Mouse (Mus musculus): ENCODE results near the gene Vav2. TPM values are rescaled to one million over a fixed set of nuclear protein-coding genes. Genes with fewer than 3 reads are reported as not detected.

Vav2 gene
- polyA plus RNA-seq, 1 experiment from 2014 or later, result 5.8 TPM

DNA sequence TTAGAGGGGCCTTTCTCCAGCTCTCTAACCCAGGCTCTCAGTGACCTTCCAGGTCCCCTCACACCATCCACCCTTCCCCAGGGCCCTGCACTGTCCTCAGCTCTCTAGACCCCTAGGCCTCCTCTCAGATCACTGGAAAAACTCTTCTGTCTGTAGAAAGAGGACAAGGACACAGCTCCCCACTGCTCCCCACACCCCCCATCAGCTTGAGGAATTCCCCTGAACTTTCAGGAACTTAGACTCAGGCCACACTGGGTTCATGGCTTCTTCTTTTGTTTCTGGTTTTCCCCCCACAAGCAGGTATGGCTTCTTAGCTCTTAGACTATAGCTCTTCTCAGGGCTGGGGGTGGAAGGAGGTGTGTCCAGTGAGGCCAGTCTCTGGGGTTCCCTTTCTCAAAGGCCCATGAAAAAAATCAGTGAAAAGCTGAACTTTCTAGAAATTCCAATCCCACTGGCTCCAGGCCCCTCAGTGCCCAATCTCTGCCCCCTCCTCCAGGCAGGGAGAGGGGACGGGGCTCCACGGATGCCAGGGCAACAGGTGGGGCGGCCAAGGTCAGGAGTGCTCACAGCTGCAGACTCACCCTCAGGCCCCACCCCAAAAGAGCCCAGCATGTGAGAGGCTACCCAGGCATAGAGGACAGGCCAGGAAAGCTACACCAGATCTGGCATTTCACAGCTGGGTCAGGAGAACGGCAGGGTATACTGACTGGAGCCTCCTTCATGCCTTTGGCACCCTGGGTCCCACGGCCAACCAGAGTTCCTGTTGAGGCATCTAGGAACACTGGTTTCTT is 21.5 kb downstream of the Vav2 start:
- Histone ChIP-seq H3K36me3 (no peaks in the 10 kb centered on the region), H3K4me1 (peaks cover 35% of the 10 kb centered on the region), H3K9me3 (replicated peaks) (no peaks in the 10 kb centered on the region), H3K4me3 (replicated peaks) (no peak overlapping the region), H3K27me3 (no peaks in the 10 kb centered on the region), H3K4me2 (replicated peaks) (no peak overlapping the region), H3K27ac (replicated peaks) (0 out of 2 replicates have a peak overlapping the region, but pooled peaks have one; percentile 28), H3K9ac (no peak overlapping the region)
- 38% methylated on average over 5 of the region's 5 CpGs for WGBS
- no peak for ATAC-seq (ENCODE audit: insufficient number of reproducible peaks, low FRiP score, low TSS enrichment, low read depth)

DNA sequence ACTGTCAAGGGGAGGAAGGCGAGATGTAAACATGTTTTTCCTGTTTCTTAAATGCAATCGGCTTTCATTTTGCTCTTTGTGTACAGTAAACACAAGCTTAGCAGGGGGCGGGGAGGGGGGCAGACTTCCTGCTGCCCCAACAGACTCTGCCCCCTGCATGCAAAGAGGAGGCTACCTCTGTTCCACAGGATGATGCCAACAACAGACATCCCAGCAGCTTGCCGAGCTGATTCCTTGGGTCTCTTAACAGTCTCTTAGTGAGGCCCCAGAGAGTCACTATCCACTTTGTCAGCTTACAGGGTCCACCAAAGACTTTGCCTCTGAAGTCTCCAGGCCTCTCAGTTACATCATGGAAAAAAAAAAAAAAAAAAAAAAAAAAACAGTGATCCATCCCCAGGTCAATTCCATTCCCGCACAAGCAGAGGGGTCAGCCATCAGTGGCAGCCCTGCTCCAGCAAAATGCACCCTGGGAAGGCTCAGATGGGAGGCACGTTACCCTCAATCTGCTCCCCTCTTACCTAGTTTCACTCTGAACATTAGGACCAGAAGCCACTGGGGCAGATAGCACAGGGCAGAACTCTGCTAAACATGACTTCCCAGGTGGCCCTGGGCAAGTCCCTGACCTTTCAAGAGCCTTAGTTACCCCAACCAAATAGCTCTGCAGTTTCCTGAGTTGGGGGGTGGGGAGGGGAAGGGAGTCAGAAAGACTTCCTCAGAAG is 22.3 kb downstream of the Vav2 start:
- H3K9me3 ChIP-seq (replicated peaks), result peaks cover 2% of the 10 kb centered on the region; the same call in 1 of the 2 replicates
- no peaks in the 10 kb centered on the region for H3K36me3 ChIP-seq
- H3K4me3 ChIP-seq (replicated peaks), result no peak overlapping the region
- H3K4me1 ChIP-seq, result peaks cover 35% of the 10 kb centered on the region
- H3K27ac ChIP-seq (replicated peaks), result no peak overlapping the region
- no peak overlapping the region for H3K4me2 ChIP-seq (replicated peaks)
- no peak for ATAC-seq (ENCODE audit: insufficient number of reproducible peaks, low FRiP score, low TSS enrichment, low read depth)
- no peaks in the 10 kb centered on the region for H3K27me3 ChIP-seq
- WGBS, result 36% methylated on average over 6 of the region's 6 CpGs
- H3K9ac ChIP-seq, result no peak overlapping the region

DNA sequence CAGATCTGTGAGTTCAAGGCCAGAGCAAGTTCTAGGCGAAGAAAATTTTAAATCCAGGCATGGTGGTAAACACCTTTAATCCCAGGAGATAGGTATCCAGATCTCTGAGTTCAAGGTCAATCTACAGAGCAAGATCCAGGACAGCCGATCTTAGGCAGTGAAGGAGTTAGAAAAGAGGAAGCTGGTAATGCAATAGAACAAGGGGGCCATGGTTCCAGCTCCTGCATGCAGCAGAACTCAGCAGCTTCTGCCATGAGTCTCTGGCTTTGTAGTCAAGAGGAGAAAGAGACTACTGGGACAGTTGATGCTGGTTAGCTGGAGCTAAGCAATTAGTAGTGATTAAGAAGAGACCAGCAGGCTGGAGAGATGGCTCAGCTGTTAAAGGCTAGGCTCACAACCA is 25.3 kb downstream of the Vav2 start:
- Histone ChIP-seq H3K9ac (no peak overlapping the region), H3K4me1 (peaks cover 31% of the 10 kb centered on the region), H3K27ac (replicated peaks) (no peak overlapping the region), H3K27me3 (no peaks in the 10 kb centered on the region), H3K4me2 (replicated peaks) (no peak overlapping the region), H3K36me3 (0 out of 2 replicates have a peak, but pooled peaks cover 4% of the 10 kb centered on the region), H3K4me3 (replicated peaks) (no peak overlapping the region), H3K9me3 (replicated peaks) (peaks cover 6% of the 10 kb centered on the region; the same call in 1 of the 2 replicates)
- ATAC-seq (ENCODE audit: insufficient number of reproducible peaks, low FRiP score, low TSS enrichment, low read depth), result no peak
- 77% methylated on average over 2 of the region's 2 CpGs for WGBS

GRCm38 (mm10) chr2:27400083-27400482 is 26.8 kb downstream of the Vav2 start:
- WGBS, result 89% methylated on average over 2 of the region's 2 CpGs
- peaks cover 34% of the 10 kb centered on the region for H3K4me1 ChIP-seq

DNA sequence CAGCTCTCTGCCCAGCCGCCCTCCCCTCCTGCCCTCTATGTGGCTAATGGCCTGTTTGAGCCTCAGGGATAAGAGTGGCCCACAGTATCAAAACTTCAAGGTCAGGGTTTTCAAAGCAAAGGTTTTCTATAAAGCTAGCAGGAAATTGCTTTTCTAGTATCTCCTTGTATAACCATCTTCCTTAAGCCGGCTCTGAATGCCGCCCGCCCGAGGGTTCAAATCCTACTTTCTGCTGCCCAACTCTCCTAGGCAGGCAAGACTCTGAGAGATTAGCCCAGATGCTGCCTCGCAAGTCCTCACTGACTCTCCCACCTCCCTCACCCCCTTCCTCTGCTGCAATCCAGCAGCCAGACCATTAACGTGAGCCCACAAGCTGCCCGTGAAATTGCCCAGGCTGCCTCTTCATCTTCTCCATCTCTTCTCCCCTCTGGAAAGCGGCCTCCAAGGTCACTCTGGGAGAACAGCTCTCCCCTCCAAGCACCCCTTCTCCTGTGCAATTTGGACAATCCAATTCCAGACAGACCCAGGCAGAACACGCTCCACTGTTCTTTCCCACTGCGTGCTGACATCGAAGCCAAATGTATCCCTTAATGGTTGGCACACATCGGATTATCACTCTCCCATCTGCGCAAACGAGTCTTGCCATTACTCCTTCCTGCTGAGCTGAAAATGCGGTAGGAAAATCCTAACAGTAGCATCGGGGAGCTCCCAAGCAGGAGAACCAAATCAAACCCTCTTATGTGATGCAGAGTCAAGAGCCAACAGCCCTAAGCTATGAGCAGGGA is 30.0 kb downstream of the Vav2 start:
- WGBS, result 60% methylated on average over 17 of the region's 17 CpGs
- H3K4me3 ChIP-seq (replicated peaks), result no peak overlapping the region
- H3K9ac ChIP-seq, result no peak overlapping the region
- no peak for ATAC-seq (ENCODE audit: insufficient number of reproducible peaks, low FRiP score, low TSS enrichment, low read depth)
- peaks cover 6% of the 10 kb centered on the region; the same call in 1 of the 2 replicates for H3K9me3 ChIP-seq (replicated peaks)
- H3K4me1 ChIP-seq, result peaks cover 34% of the 10 kb centered on the region
- no peak overlapping the region for H3K27ac ChIP-seq (replicated peaks)
- no peak overlapping the region for H3K4me2 ChIP-seq (replicated peaks)
- H3K27me3 ChIP-seq, result no peaks in the 10 kb centered on the region
- H3K36me3 ChIP-seq, result 0 out of 2 replicates have a peak, but pooled peaks cover 4% of the 10 kb centered on the region

More at GRCm38 (mm10) chr2:27400083-27400482, 26.8 kb downstream of the Vav2 start:
- Histone ChIP-seq H3K4me3 (replicated peaks) (no peak overlapping the region), H3K27me3 (no peaks in the 10 kb centered on the region), H3K4me2 (replicated peaks) (no peak overlapping the region), H3K9me3 (replicated peaks) (peaks cover 6% of the 10 kb centered on the region; the same call in 1 of the 2 replicates), H3K27ac (replicated peaks) (no peak overlapping the region), H3K36me3 (0 out of 2 replicates have a peak, but pooled peaks cover 4% of the 10 kb centered on the region), H3K9ac (no peak overlapping the region)
- no peak for ATAC-seq (ENCODE audit: insufficient number of reproducible peaks, low FRiP score, low TSS enrichment, low read depth)

- Histone ChIP-seq H3K4me3 (replicated peaks) (no peak overlapping the region), H3K4me2 (replicated peaks) (no peak overlapping the region), H3K27ac (replicated peaks) (no peak overlapping the region), H3K9me3 (replicated peaks) (0 out of 2 replicates have a peak, but pooled peaks cover 1% of the 10 kb centered on the region), H3K27me3 (no peaks in the 10 kb centered on the region), H3K4me1 (peaks cover 54% of the 10 kb centered on the region), H3K9ac (no peak overlapping the region), H3K36me3 (0 out of 2 replicates have a peak, but pooled peaks cover 3% of the 10 kb centered on the region)
- WGBS, result 50% methylated on average over 10 of the region's 10 CpGs
- ATAC-seq (ENCODE audit: insufficient number of reproducible peaks, low FRiP score, low TSS enrichment, low read depth), result no peak
Observed at GRCm38 (mm10) chr2:27394158-27394832, 32.5 kb downstream of the Vav2 start.

- no peak overlapping the region for H3K27ac ChIP-seq (replicated peaks)
- H3K27me3 ChIP-seq, result no peaks in the 10 kb centered on the region
- WGBS, result 33% methylated on average over 5 of the region's 5 CpGs
- H3K9ac ChIP-seq, result no peak overlapping the region
- no peak overlapping the region for H3K4me2 ChIP-seq (replicated peaks)
- no peak overlapping the region for H3K4me3 ChIP-seq (replicated peaks)
- H3K4me1 ChIP-seq, result peaks cover 58% of the 10 kb centered on the region
- no peak for ATAC-seq (ENCODE audit: insufficient number of reproducible peaks, low FRiP score, low TSS enrichment, low read depth)
- H3K9me3 ChIP-seq (replicated peaks), result no peaks in the 10 kb centered on the region
- no peaks in the 10 kb centered on the region for H3K36me3 ChIP-seq
Observed at GRCm38 (mm10) chr2:27392278-27392677, 34.6 kb downstream of the Vav2 start.

- H3K4me1 ChIP-seq, result peaks cover 47% of the 10 kb centered on the region
- no peaks in the 10 kb centered on the region for H3K36me3 ChIP-seq
- 53% methylated on average over 4 of the region's 4 CpGs for WGBS
- H3K9ac ChIP-seq, result no peak overlapping the region
- no peak for ATAC-seq (ENCODE audit: insufficient number of reproducible peaks, low FRiP score, low TSS enrichment, low read depth)
- no peak overlapping the region for H3K4me3 ChIP-seq (replicated peaks)
- no peaks in the 10 kb centered on the region for H3K27me3 ChIP-seq
- H3K4me2 ChIP-seq (replicated peaks), result no peak overlapping the region
- H3K9me3 ChIP-seq (replicated peaks), result no peaks in the 10 kb centered on the region
- peak overlapping the region; percentile 5; the same call in 1 of the 2 replicates for H3K27ac ChIP-seq (replicated peaks)
Observed at GRCm38 (mm10) chr2:27390775-27391174, 36.1 kb downstream of the Vav2 start.

DNA sequence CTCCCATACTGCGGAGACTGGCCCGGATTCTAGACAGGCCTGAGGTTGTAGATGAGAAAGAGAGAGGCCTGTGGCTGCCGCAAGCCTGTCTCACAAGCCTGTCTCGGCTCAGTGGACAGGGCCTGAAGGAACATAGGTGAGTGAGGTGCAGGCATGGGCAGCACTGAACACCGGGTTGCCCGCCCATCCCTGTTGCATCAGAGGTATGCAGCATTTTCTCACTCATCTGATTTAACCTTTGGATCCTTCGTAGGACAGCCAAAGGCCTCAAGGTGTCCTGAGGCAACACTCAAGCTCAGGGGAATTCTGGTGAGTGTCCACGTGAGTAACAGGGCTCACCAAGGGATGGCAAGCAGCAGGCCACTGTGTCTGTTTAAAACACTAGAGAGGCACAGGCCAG is 36.5 kb downstream of the Vav2 start:
- ATAC-seq (ENCODE audit: insufficient number of reproducible peaks, low FRiP score, low TSS enrichment, low read depth), result no peak
- Histone ChIP-seq H3K9ac (no peak overlapping the region), H3K4me3 (replicated peaks) (no peak overlapping the region), H3K36me3 (no peaks in the 10 kb centered on the region), H3K27me3 (no peaks in the 10 kb centered on the region), H3K27ac (replicated peaks) (no peak overlapping the region), H3K4me1 (peaks cover 43% of the 10 kb centered on the region), H3K4me2 (replicated peaks) (no peak overlapping the region), H3K9me3 (replicated peaks) (no peaks in the 10 kb centered on the region)
- WGBS, result 72% methylated on average over 8 of the region's 8 CpGs

- Histone ChIP-seq H3K27ac (replicated peaks) (no peak overlapping the region), H3K4me1 (peaks cover 35% of the 10 kb centered on the region), H3K4me3 (replicated peaks) (no peak overlapping the region), H3K36me3 (no peaks in the 10 kb centered on the region), H3K4me2 (replicated peaks) (no peak overlapping the region), H3K9me3 (replicated peaks) (no peaks in the 10 kb centered on the region), H3K27me3 (no peaks in the 10 kb centered on the region), H3K9ac (no peak overlapping the region)
- WGBS, result 49% methylated on average over 14 of the region's 14 CpGs
- peak; percentile 76; the same call in 1 of the 2 replicates for ATAC-seq (ENCODE audit: insufficient number of reproducible peaks, low FRiP score, low TSS enrichment, low read depth)
Observed at GRCm38 (mm10) chr2:27389272-27390162, 37.3 kb downstream of the Vav2 start.
